ENCODE assay signal across 9 mouse cellular contexts in genomic region chr11:115510507-115510888, GRCm38 (mm10). TPM values are rescaled to one million over a fixed set of nuclear protein-coding genes. Genes with fewer than 3 reads are reported as not detected.
A peak's percentile ranks its signal among the peaks of the same experiment; 100 is the strongest.
DNase-seq lines count a peak whose midpoint lies in the region; ATAC-seq and TF ChIP-seq lines count a peak whose summit lies in the region.
"Had no signal": no experiment of that assay in that cellular context is flagged by ENCODE, and none has a peak within 500 bp of the region (broad histone marks: within the 10 kb centered on the region; RNA-seq: fewer than 3 reads in every experiment).

No protein-coding gene starts in this region.

- peak overlapping the region; percentile 4; the same call in 1 of the 2 replicates for H3K4me3 ChIP-seq in neural tube, embryonic 11.5 days (ENCODE audit: low read depth, low read length)
- H3K4me3 ChIP-seq in forebrain, postnatal 0 days (ENCODE audit: low read depth, low read length) = peak overlapping the region; percentile 99
- H3K4me3 ChIP-seq in liver, embryonic 11.5 days (ENCODE audit: low read depth, low read length) = peak overlapping the region; percentile 99
- peak overlapping the region; percentile 5; the same call in 1 of the 2 replicates for H3K4me3 ChIP-seq in stomach, embryonic 15.5 days (replicated peaks)

- H3K9ac ChIP-seq in neural tube, embryonic 11.5 days (ENCODE audit: low read length) = 0 out of 2 replicates have a peak overlapping the region, but pooled peaks have one; percentile 26
- H3K9ac ChIP-seq in forebrain, postnatal 0 days = peak overlapping the region; percentile 99
- H3K9ac ChIP-seq in liver, embryonic 11.5 days (ENCODE audit: low read depth, low read length) = peak overlapping the region; percentile 47
- no peak overlapping the region for H3K9ac ChIP-seq in stomach, embryonic 15.5 days

- 62% methylated on average over 5 of the region's 5 CpGs for WGBS in neural tube, embryonic 11.5 days
- WGBS in forebrain, postnatal 0 days = 25% methylated on average over 5 of the region's 5 CpGs
- WGBS in liver, embryonic 11.5 days = 39% methylated on average over 5 of the region's 5 CpGs
- WGBS in stomach, embryonic 15.5 days = 39% methylated on average over 5 of the region's 5 CpGs

- H3K9me3 ChIP-seq in neural tube, embryonic 11.5 days (ENCODE audit: control insufficient read depth, low read length) = no peaks in the 10 kb centered on the region
- no peaks in the 10 kb centered on the region for H3K9me3 ChIP-seq in forebrain, postnatal 0 days (ENCODE audit: low read length)
- H3K9me3 ChIP-seq in liver, embryonic 11.5 days (ENCODE audit: control insufficient read depth, low read length) = no peaks in the 10 kb centered on the region
- no peaks in the 10 kb centered on the region for H3K9me3 ChIP-seq in stomach, embryonic 15.5 days

- TF ChIP-seq CTCF in forebrain, postnatal 0 days (IDR thresholded peaks at IDR 0.05; ENCODE audit: low read depth) = no peak

- H3K36me3 ChIP-seq in neural tube, embryonic 11.5 days (ENCODE audit: control insufficient read depth, insufficient read depth, low read length) = no peaks in the 10 kb centered on the region
- no peaks in the 10 kb centered on the region for H3K36me3 ChIP-seq in forebrain, postnatal 0 days (ENCODE audit: insufficient read depth)
- H3K36me3 ChIP-seq in liver, embryonic 11.5 days (ENCODE audit: control insufficient read depth, insufficient read depth, low read length) = peaks cover 5% of the 10 kb centered on the region; the same call in 1 of the 2 replicates
- no peaks in the 10 kb centered on the region for H3K36me3 ChIP-seq in stomach, embryonic 15.5 days

- H3K4me2 ChIP-seq in neural tube, embryonic 11.5 days (ENCODE audit: low read depth) = peak overlapping the region; percentile 36
- peak overlapping the region; percentile 77 for H3K4me2 ChIP-seq in forebrain, postnatal 0 days (ENCODE audit: low read depth)
- peak overlapping the region; percentile 87 for H3K4me2 ChIP-seq in liver, embryonic 11.5 days
- peak overlapping the region; percentile 34; the same call in 1 of the 2 replicates for H3K4me2 ChIP-seq in stomach, embryonic 15.5 days

- H3K27ac ChIP-seq in neural tube, embryonic 11.5 days (ENCODE audit: low read depth, low read length) = no peak overlapping the region
- H3K27ac ChIP-seq in forebrain, postnatal 0 days (ENCODE audit: low read depth, low read length) = no peak overlapping the region
- H3K27ac ChIP-seq in liver, embryonic 11.5 days (ENCODE audit: low read depth, low read length) = peak overlapping the region; percentile 91
- H3K27ac ChIP-seq in stomach, embryonic 15.5 days = peak overlapping the region; percentile 65

- no peak for DNase-seq in neural tube, embryonic 11.5 days (ENCODE audit: low spot score)
- DNase-seq in neural tube, embryonic 10.5 days (ENCODE audit: extremely low spot score, low spot score) = no peak
- DNase-seq in forebrain, postnatal 0 days = no peak
- no peak for DNase-seq in liver, embryonic 11.5 days (ENCODE audit: low spot score)
- no peak for DNase-seq in frontal cortex, adult 2 months (ENCODE audit: extremely low spot score in 1 of 2, low spot score in 1 of 2)
- no peak for DNase-seq in left cerebral cortex, adult 11 months (ENCODE audit: low spot score)
- DNase-seq in kidney, adult 8-10 months = no peak
- DNase-seq: kidney, postnatal 36 days had no signal

- H3K4me1 ChIP-seq in neural tube, embryonic 11.5 days (ENCODE audit: control insufficient read depth, insufficient read depth, low read length) = peaks cover 40% of the 10 kb centered on the region
- H3K4me1 ChIP-seq in forebrain, postnatal 0 days (ENCODE audit: insufficient read depth) = peaks cover 27% of the 10 kb centered on the region
- peaks cover 72% of the 10 kb centered on the region for H3K4me1 ChIP-seq in liver, embryonic 11.5 days (replicated peaks; ENCODE audit: control insufficient read depth, insufficient read depth, low read length)
- H3K4me1 ChIP-seq in stomach, embryonic 15.5 days = peaks cover 55% of the 10 kb centered on the region

- ATAC-seq in neural tube, embryonic 11.5 days (ENCODE audit: insufficient read depth, low FRiP score, low TSS enrichment) = no peak
- no peak for ATAC-seq in forebrain, postnatal 0 days
- ATAC-seq in liver, embryonic 11.5 days (replicated peaks; ENCODE audit: low FRiP score) = no peak
- no peak for ATAC-seq in stomach, embryonic 15.5 days (ENCODE audit: insufficient read depth, low FRiP score, low read depth)

- H3K27me3 ChIP-seq in neural tube, embryonic 11.5 days (ENCODE audit: control insufficient read depth, insufficient read depth, low read length) = no peaks in the 10 kb centered on the region
- no peaks in the 10 kb centered on the region for H3K27me3 ChIP-seq in forebrain, postnatal 0 days (ENCODE audit: insufficient read depth, low read length)
- H3K27me3 ChIP-seq in liver, embryonic 11.5 days (replicated peaks; ENCODE audit: control insufficient read depth, insufficient read depth, low read length) = no peaks in the 10 kb centered on the region
- H3K27me3 ChIP-seq in stomach, embryonic 15.5 days (replicated peaks) = no peaks in the 10 kb centered on the region

RNA-seq across cellular contexts. Expression of gene Jpt1, which starts 3.7 kb away (rescaled TPM):
- polyA plus RNA-seq in neural tube, embryonic 11.5 days (2014; fragmentation: Nextera tagmentation; extraction: Ambion mirVana) = 870 and 877 TPM in 2 replicates
- total RNA-seq in forebrain, postnatal 0 days (2014; rRNA removed) = 1,009 and 1,140 TPM in 2 replicates
- polyA plus RNA-seq in forebrain, postnatal 0 days (2015; fragmentation: Nextera tagmentation; extraction: Ambion mirVana) = 1,672 and 1,955 TPM in 2 replicates
- 435 and 437 TPM in 2 replicates for polyA plus RNA-seq in liver, embryonic 11.5 days (2014; fragmentation: Nextera tagmentation; extraction: Ambion mirVana)
- 472 and 482 TPM in 2 replicates for polyA plus RNA-seq in stomach, embryonic 15.5 days (2015; fragmentation: Nextera tagmentation; extraction: Ambion mirVana)
- polyA plus RNA-seq in frontal cortex, adult 2 months (2012; rRNA removed) = 209 and 216 TPM in 2 replicates

RNA-seq across cellular contexts. Expression of gene Nt5c, which starts 18.8 kb away (rescaled TPM):
- 76.0 and 77.0 TPM in 2 replicates for polyA plus RNA-seq in neural tube, embryonic 11.5 days (2014; fragmentation: Nextera tagmentation; extraction: Ambion mirVana)
- 59.6 and 84.6 TPM in 2 replicates for total RNA-seq in forebrain, postnatal 0 days (2014; rRNA removed)
- 136 and 143 TPM in 2 replicates for polyA plus RNA-seq in forebrain, postnatal 0 days (2015; fragmentation: Nextera tagmentation; extraction: Ambion mirVana)
- 96.8 and 105 TPM in 2 replicates for polyA plus RNA-seq in liver, embryonic 11.5 days (2014; fragmentation: Nextera tagmentation; extraction: Ambion mirVana)
- 115 and 123 TPM in 2 replicates for polyA plus RNA-seq in stomach, embryonic 15.5 days (2015; fragmentation: Nextera tagmentation; extraction: Ambion mirVana)
- 73.9 and 74.9 TPM in 2 replicates for polyA plus RNA-seq in frontal cortex, adult 2 months (2012; rRNA removed)

RNA-seq across cellular contexts. Expression of gene Sumo2, which starts 25.6 kb away (rescaled TPM):
- polyA plus RNA-seq in neural tube, embryonic 11.5 days (2014; fragmentation: Nextera tagmentation; extraction: Ambion mirVana) = 1,294 and 1,337 TPM in 2 replicates
- total RNA-seq in forebrain, postnatal 0 days (2014; rRNA removed) = 795 and 821 TPM in 2 replicates
- 1,185 and 1,251 TPM in 2 replicates for polyA plus RNA-seq in forebrain, postnatal 0 days (2015; fragmentation: Nextera tagmentation; extraction: Ambion mirVana)
- 874 and 889 TPM in 2 replicates for polyA plus RNA-seq in liver, embryonic 11.5 days (2014; fragmentation: Nextera tagmentation; extraction: Ambion mirVana)
- polyA plus RNA-seq in stomach, embryonic 15.5 days (2015; fragmentation: Nextera tagmentation; extraction: Ambion mirVana) = 838 and 874 TPM in 2 replicates
- 365 and 405 TPM in 2 replicates for polyA plus RNA-seq in frontal cortex, adult 2 months (2012; rRNA removed)

RNA-seq across cellular contexts. Expression of gene Armc7, which starts 35.0 kb away (rescaled TPM):
- polyA plus RNA-seq in neural tube, embryonic 11.5 days (2014; fragmentation: Nextera tagmentation; extraction: Ambion mirVana) = 7.8 and 8.3 TPM in 2 replicates
- 11.2 and 14.2 TPM in 2 replicates for total RNA-seq in forebrain, postnatal 0 days (2014; rRNA removed)
- polyA plus RNA-seq in forebrain, postnatal 0 days (2015; fragmentation: Nextera tagmentation; extraction: Ambion mirVana) = 8.5 and 11.2 TPM in 2 replicates
- polyA plus RNA-seq in liver, embryonic 11.5 days (2014; fragmentation: Nextera tagmentation; extraction: Ambion mirVana) = 5.7 and 6.0 TPM in 2 replicates
- 5.5 and 6.8 TPM in 2 replicates for polyA plus RNA-seq in stomach, embryonic 15.5 days (2015; fragmentation: Nextera tagmentation; extraction: Ambion mirVana)
- polyA plus RNA-seq in frontal cortex, adult 2 months (2012; rRNA removed) = 9.9 TPM in 2 replicates

RNA-seq across cellular contexts. Expression of gene Slc16a5, which starts 48.2 kb away (rescaled TPM):
- 0.11 and 0.22 TPM in 2 replicates for polyA plus RNA-seq in neural tube, embryonic 11.5 days (2014; fragmentation: Nextera tagmentation; extraction: Ambion mirVana)
- not detected in 2 replicates for total RNA-seq in forebrain, postnatal 0 days (2014; rRNA removed)
- polyA plus RNA-seq in forebrain, postnatal 0 days (2015; fragmentation: Nextera tagmentation; extraction: Ambion mirVana) = 0.06 and 0.07 TPM in 2 replicates
- not detected in 2 replicates for polyA plus RNA-seq in liver, embryonic 11.5 days (2014; fragmentation: Nextera tagmentation; extraction: Ambion mirVana)
- polyA plus RNA-seq in stomach, embryonic 15.5 days (2015; fragmentation: Nextera tagmentation; extraction: Ambion mirVana) = 2.3 and 3.1 TPM in 2 replicates
- polyA plus RNA-seq in frontal cortex, adult 2 months (2012; rRNA removed) = 0.06 TPM in 1 of 2 replicates, not detected in the other

Comparison
In these comparisons a context has a peak if more than half of its experiments do, and no peak if none do; other contexts are left out.
1. H3K27ac ChIP-seq: peak in liver, embryonic 11.5 days (single experiment) and stomach, embryonic 15.5 days (single experiment); none in neural tube, embryonic 11.5 days (single experiment) and forebrain, postnatal 0 days (single experiment).
2. H3K4me2 ChIP-seq: peak in every context shown above with its lines; median percentile 87 in liver, embryonic 11.5 days; 77 in forebrain, postnatal 0 days; 36 in neural tube, embryonic 11.5 days; 34 in stomach, embryonic 15.5 days.
3. H3K4me3 ChIP-seq: peak in every context shown above with its lines; median percentile 99 in forebrain, postnatal 0 days; 99 in liver, embryonic 11.5 days; 5 in stomach, embryonic 15.5 days; 4 in neural tube, embryonic 11.5 days.